Mouse (Mus musculus): Measurements from ENCODE around the gene Ppp1r15b. TPM values are rescaled to one million over a fixed set of nuclear protein-coding genes. Genes with fewer than 3 reads are reported as not detected.
A peak's percentile ranks its signal among the peaks of the same experiment; 100 is the strongest.

The Ppp1r15b gene
- polyA plus RNA-seq, 1 experiment from 2014 or later = 44.2 TPM

DNA sequence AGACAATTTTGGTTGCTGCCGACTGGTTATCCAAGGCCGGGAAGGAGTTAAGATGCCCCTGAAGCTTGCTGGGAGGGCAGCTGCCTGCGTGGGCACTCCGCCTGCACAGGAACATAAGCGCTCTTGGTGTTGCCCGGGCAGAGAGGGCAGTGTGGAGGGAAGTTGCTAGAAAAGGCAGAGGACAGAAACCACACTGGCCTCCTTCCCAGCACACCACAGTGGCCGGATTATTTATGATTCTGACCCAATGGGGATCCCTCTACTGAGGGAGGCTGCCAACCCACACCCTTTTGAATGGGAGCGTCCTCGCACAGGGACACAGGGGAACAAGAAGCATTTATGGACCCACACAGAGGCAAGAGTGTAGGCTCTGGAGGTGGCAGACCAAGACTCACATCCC is 40.4 kb downstream of the Ppp1r15b start:
- CTCF ChIA-PET = interaction anchor here (0.9 kb wide), 1 partner anchor 136 kb away, joined by 3 read pairs; no protein-coding TSS in a partner anchor
- peaks cover 27% of the 10 kb centered on the region for H3K27me3 ChIP-seq
- POLR2A ChIA-PET = no interaction called here
- ATAC-seq (no peak), DNase-seq (ENCODE audit: low read depth, low spot score) (no peak)
- no peak for TF ChIP-seq CTCF (IDR thresholded peaks at IDR 0.05)
- in situ Hi-C loops (cut with MboI; ENCODE audit: low pct_unique_long_range_greater_than_20kb) = no loop called here

DNA sequence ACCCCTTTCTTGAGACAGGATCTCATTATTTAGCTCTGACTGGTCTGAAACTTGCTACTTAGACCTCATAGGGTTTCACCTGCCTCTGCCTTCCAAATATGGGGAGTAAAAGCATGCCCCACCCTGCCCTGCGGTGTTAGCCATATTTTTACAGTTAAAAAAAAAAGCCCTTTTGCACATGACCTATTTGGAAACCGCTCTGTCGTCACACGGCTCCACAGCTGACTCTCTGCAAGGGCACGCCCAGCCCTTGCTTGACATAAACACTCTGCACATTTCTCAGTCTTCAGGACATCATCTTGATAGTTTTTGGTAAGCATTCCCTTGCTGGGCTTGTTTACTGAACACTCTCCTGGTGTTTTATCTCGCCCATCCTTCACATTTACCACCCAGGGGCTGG is 44.2 kb downstream of the Ppp1r15b start:
- in situ Hi-C loops (cut with MboI; ENCODE audit: low pct_unique_long_range_greater_than_20kb) = loop anchor here (5.0 kb wide), 3 partner anchors 132 to 432 kb away; partner anchors contain the start of gene Golt1a
- TF ChIP-seq CTCF (IDR thresholded peaks at IDR 0.05) = no peak
- ChIA-PET POLR2A (interaction anchor here (0.8 kb wide), 1 partner anchor 71 kb away, joined by 3 read pairs; no protein-coding TSS in a partner anchor), CTCF (interaction anchor here (3.2 kb wide), 1 partner anchor 132 kb away, joined by 17 read pairs; no protein-coding TSS in a partner anchor)
- no peak for ATAC-seq
- peaks cover 11% of the 10 kb centered on the region for H3K27me3 ChIP-seq
- no peak for DNase-seq (ENCODE audit: low read depth, low spot score)

DNA sequence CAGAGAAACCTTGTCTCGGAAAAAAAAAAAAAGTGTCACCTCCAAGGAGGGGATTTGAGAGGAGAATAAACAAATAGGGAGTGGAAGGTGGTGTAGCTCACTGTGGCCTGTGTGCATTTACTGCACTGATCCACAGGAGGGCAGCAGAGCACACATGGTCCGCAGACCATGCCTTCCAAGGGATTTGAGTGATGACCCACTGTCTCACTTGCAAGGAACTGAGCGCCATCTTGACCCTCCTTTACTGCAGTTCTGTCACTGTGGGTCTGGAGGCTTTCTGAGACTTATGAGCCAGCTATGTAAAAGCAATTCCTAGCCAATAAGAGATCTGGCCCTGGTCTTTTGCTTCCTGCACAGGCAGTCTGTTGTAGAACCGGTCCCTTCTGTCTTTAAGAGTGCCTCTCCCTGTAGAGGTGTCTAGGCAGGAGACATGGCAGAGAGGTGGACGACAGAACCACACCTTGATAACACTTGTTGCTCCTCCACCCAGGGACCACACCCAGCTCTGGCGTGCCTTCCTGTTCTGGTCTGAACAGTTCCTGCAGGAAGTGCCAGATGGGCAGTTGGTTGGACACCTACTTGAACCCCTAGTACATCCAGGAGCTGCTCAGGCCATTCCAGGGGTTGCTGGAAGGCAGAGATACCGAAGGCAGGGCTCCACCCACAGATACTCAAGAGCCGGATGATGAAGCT is 46.7 kb downstream of the Ppp1r15b start:
- ChIA-PET CTCF (interaction anchor here (0.6 to 7.5 kb wide), 17 partner anchors 9 to 176 kb away, joined by 3 to 107 read pairs (median 4); partner anchors contain the start of genes Golt1a, Kiss1 and Ren1), POLR2A (no interaction called here)
- ATAC-seq = no peak
- TF ChIP-seq CTCF (IDR thresholded peaks at IDR 0.05) = no peak
- H3K27me3 ChIP-seq = no peaks in the 10 kb centered on the region
- in situ Hi-C loops (cut with MboI; ENCODE audit: low pct_unique_long_range_greater_than_20kb) = loop anchor here (5.0 kb wide), 3 partner anchors 130 to 430 kb away; partner anchors contain the start of gene Golt1a
- DNase-seq (ENCODE audit: low read depth, low spot score) = no peak

DNA sequence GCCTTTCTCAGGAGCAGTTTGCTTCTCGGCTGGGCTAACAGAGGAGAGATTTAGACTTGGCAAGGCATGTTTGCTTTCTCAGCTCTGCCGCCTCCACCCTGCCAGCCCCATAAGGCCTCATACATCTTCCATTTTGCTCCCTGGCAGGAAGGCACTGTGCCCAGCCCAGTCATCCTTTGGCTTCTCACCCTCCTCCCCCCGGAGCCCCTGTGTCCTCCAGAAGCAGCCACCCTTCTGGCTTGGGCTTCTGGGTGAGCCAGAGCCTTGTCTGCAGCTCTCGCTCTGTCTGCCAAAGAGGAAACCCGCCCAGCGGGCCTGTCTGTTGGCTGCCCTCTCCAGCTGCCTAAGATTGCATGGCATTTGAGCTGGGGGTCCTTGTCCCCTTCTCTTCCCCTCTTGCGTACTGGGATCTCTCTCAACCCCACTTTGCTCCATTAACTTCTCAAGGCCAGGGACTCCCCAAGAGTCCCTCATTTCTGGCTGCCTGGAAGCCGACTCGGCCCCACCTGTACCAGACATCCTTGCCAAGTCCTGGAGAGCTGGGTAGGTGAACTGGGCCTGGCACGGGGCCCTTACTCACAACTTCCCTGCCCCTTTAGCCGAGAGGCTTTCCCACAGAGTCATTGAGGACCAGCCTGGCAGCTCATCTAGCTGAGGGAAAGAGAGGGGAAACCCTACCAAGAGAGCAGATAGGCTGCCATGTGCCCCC is 47.9 kb downstream of the Ppp1r15b start:
- DNase-seq (ENCODE audit: low read depth, low spot score) (no peak), ATAC-seq (no peak)
- CTCF ChIA-PET = interaction anchor here (1.2 to 7.5 kb wide), 6 partner anchors 124 to 202 kb away, joined by 4 to 107 read pairs (median 10); partner anchors contain the start of gene Golt1a
- no peak for TF ChIP-seq CTCF (IDR thresholded peaks at IDR 0.05)
- H3K27me3 ChIP-seq = no peaks in the 10 kb centered on the region
- POLR2A ChIA-PET = no interaction called here
- in situ Hi-C loops (cut with MboI; ENCODE audit: low pct_unique_long_range_greater_than_20kb) = loop anchor here (5.0 kb wide), 3 partner anchors 128 to 428 kb away; partner anchors contain the start of gene Golt1a

DNA sequence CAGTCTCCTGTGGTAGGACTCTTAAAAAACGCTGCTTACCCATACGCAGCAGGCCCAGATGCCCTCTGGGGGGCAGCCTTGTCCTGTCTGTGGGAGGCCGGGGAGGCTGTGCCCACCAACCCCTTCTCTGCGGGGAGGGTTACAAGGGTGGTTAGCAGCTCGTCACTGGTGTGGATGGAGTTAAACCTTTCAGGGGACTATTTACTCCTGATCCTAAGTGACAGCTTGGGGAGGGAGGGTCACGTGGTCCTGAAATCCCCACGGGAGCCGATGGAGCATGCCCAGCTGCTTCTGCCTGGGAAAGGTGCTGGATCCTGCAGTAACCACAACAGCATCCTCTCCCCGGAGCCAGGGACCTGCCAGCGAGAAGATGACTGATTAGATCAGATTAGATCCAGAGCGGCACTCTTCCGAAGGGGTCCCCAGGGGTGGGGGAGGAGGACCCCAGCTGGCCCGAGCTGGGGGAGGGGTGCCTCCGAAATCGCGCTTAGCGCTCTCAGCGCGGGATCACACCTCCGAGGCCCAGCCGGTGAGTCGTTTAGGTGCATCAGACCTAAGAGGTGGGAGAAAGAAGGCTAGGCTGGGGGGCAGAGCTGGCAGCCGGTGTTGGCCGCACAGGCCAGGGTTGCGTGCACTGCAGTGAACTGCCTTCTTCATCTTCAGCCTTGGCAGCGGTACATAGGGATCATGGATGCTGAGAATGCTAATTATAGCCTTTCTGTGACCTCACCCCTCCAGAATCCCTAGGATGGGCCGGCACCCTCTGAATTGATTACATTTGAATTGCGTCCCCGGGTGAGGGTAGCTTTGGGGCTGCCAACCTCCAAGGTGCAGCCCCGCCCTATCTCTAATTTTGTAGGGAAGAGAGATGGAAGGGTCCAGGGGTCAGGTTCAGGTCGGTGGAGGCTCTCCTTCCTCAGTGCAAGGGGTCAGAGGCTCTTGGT is 50.4 kb downstream of the Ppp1r15b start:
- POLR2A ChIA-PET = interaction anchor here (0.5 to 1.8 kb wide), 2 partner anchors 111 to 126 kb away, joined by 3 to 7 read pairs; no protein-coding TSS in a partner anchor
- in situ Hi-C loops (cut with MboI; ENCODE audit: low pct_unique_long_range_greater_than_20kb) = loop anchor here (5.0 kb wide), 1 partner anchor 36 kb away; no protein-coding TSS in a partner anchor
- DNase-seq (ENCODE audit: low read depth, low spot score) (peak; percentile 46), ATAC-seq (peak; percentile 56)
- CTCF ChIA-PET = interaction anchor here (0.7 to 7.5 kb wide), 13 partner anchors 8 to 172 kb away, joined by 3 to 107 read pairs (median 4); partner anchors contain the start of gene Golt1a
- no peak for TF ChIP-seq CTCF (IDR thresholded peaks at IDR 0.05)
- no peaks in the 10 kb centered on the region for H3K27me3 ChIP-seq

DNA sequence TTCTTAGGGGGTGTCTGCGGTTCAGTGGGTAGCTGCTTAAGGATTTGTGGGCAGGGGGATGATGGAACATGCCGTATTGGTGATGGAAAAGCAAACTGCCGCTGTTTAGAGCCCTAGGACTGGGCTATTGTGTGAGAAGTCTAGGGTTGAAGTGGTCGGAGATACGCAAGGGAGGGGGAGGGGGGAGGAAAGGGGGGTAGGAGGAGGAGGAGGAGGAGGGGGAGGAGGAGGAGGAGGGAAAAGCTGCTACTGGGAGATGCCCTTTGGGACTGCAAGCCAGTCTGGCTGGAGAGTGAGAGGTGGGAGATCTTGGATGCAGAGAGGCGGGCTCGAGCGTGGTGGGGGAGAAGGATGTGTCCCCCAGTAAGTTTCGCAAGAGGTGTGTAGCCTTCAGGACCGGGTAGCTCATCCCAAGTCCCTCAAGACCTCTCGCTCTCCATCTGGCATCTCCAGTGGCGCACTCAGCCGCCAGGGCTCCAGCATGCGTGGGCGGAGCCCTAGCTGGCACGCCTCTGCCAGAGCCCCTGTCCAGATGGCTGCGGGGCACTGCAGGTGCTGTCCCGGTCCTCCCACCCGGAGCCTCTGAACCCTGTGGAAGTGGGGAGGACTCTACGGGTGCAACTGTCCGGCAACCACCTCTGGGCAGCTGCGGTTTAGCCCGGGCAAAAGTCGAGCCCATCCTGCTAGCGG is 51.2 kb downstream of the Ppp1r15b start:
- DNase-seq (ENCODE audit: low read depth, low spot score) = no peak
- CTCF ChIA-PET = interaction anchor here (1.3 to 7.5 kb wide), 6 partner anchors 20 to 171 kb away, joined by 3 to 107 read pairs (median 12); partner anchors contain the start of gene Golt1a
- POLR2A ChIA-PET = interaction anchor here (1.8 kb wide), 1 partner anchor 125 kb away, joined by 7 read pairs; no protein-coding TSS in a partner anchor

DNA sequence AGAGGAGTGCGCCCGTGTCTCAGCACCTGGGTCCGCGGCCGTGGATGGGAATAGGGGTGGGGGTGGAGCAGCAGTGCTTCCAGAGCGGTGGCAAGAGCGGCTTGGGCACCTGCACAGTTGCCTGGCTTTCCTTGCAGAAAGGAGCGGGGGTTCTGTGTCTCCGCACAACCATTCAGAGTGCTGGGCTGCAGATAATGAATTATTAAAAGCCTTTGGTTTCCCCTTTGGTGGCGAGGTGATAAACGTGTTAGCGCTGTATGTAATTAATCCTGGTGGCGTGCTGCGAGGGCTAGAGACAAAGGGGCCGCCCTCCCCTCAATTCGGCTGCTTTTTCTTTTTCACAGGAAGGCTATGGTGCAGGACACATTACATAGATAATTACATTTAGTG is 51.8 kb downstream of the Ppp1r15b start:
- POLR2A ChIA-PET = no interaction called here
- no peak for DNase-seq (ENCODE audit: low read depth, low spot score)
- no peaks in the 10 kb centered on the region for H3K27me3 ChIP-seq
- in situ Hi-C loops (cut with MboI; ENCODE audit: low pct_unique_long_range_greater_than_20kb) = loop anchor here (5.0 kb wide), 1 partner anchor 35 kb away; no protein-coding TSS in a partner anchor
- no peak for ATAC-seq
- CTCF ChIA-PET = interaction anchor here (7.5 kb wide), 1 partner anchor 126 kb away, joined by 107 read pairs; the partner anchor contains the start of gene Golt1a
- no peak for TF ChIP-seq CTCF (IDR thresholded peaks at IDR 0.05)

More for the DNA sequence above, 51.2 kb downstream of the Ppp1r15b start:
- in situ Hi-C loops (cut with MboI; ENCODE audit: low pct_unique_long_range_greater_than_20kb) = loop anchor here (5.0 kb wide), 1 partner anchor 35 kb away; no protein-coding TSS in a partner anchor
- H3K27me3 ChIP-seq = no peaks in the 10 kb centered on the region
- no peak for TF ChIP-seq CTCF (IDR thresholded peaks at IDR 0.05)
- peak; percentile 8 for ATAC-seq

DNA sequence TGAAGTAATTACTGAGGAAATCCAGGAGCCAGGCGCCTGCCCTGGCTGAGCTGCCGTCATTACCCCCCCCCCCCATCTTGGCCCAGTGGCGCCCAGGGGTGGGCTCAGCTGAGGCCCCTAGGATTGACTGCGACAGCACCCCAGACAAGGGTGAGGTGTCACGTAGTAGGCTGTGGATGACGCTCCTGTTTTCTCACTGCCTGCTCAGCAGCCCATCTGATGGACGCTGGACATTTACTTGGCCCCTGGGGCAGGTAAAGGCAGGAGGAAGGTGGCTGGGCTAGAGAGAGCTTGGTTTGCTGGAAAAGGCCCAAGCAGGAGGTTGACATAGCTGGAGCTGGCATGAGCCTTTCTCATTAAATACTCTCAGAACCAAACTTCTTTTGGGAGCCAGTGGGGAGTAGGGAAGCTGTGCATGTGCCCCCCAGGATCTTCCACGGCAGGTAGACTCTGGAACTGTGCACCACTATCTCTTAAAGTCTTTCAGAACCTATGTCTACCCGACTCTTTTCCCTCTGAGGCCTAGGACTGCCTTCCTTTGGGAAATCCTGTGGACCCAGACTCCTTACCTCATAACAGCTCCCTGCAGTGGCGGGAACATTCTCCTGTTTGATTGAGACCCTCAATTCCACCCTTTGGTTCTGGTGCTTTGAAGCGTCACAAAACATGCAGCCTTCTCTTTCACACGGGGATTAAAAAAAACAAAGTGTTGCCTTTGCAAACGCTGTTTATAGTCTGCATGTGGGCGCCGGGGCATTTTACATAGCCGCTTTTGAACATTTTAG is 52.4 kb downstream of the Ppp1r15b start:
- no peak for TF ChIP-seq CTCF (IDR thresholded peaks at IDR 0.05)
- no peak for DNase-seq (ENCODE audit: low read depth, low spot score)
- no peaks in the 10 kb centered on the region for H3K27me3 ChIP-seq
- ATAC-seq = no peak
- ChIA-PET POLR2A (no interaction called here), CTCF (interaction anchor here (0.8 kb wide), 1 partner anchor 124 kb away, joined by 5 read pairs; no protein-coding TSS in a partner anchor)
- in situ Hi-C loops (cut with MboI; ENCODE audit: low pct_unique_long_range_greater_than_20kb) = loop anchor here (5.0 kb wide), 1 partner anchor 34 kb away; no protein-coding TSS in a partner anchor
